Mouse (Mus musculus): ENCODE results near the gene Tbx6. TPM values are rescaled to one million over a fixed set of nuclear protein-coding genes. Genes with fewer than 3 reads are reported as not detected.
A peak's percentile ranks its signal among the peaks of the same experiment; 100 is the strongest.

Tbx6 gene
- polyA plus RNA-seq, 1 experiment = 3.0 TPM

GRCm38 (mm10) chr7:126807405-126807804, 26.1 kb downstream of the Tbx6 start:
- Histone ChIP-seq H3K36me3 (replicated peaks; ENCODE audit: low read length) (peaks cover 22% of the 10 kb centered on the region), H3K4me3 (replicated peaks) (no peak overlapping the region), H3K27me3 (replicated peaks) (peaks cover 6% of the 10 kb centered on the region), H3K9me3 (peaks cover 7% of the 10 kb centered on the region), H3K4me1 (peaks cover 65% of the 10 kb centered on the region)
- TF ChIP-seq FLI1 (IDR thresholded peaks at IDR 0.05; ENCODE audit: low read length) (no peak), GATA1 (IDR thresholded peaks at IDR 0.05; ENCODE audit: borderline replicate concordance, low read length) (no peak)

- Histone ChIP-seq H3K4me1 (peaks cover 57% of the 10 kb centered on the region), H3K27me3 (replicated peaks) (peaks cover 18% of the 10 kb centered on the region), H3K4me3 (replicated peaks) (peak overlapping the region; percentile 94), H3K9me3 (peaks cover 7% of the 10 kb centered on the region), H3K36me3 (replicated peaks; ENCODE audit: low read length) (peaks cover 20% of the 10 kb centered on the region)
- TF ChIP-seq FLI1 (IDR thresholded peaks at IDR 0.05; ENCODE audit: low read length) = no peak
- TF ChIP-seq GATA1 (IDR thresholded peaks at IDR 0.05; ENCODE audit: borderline replicate concordance, low read length) = no peak
Observed at GRCm38 (mm10) chr7:126808703-126809455, 27.6 kb downstream of the Tbx6 start.

- H3K27me3 ChIP-seq (replicated peaks) = peaks cover 23% of the 10 kb centered on the region
- peaks cover 7% of the 10 kb centered on the region for H3K9me3 ChIP-seq
- H3K4me3 ChIP-seq (replicated peaks) = peak overlapping the region; percentile 94
Observed at GRCm38 (mm10) chr7:126809723-126810369, 28.6 kb downstream of the Tbx6 start.

DNA sequence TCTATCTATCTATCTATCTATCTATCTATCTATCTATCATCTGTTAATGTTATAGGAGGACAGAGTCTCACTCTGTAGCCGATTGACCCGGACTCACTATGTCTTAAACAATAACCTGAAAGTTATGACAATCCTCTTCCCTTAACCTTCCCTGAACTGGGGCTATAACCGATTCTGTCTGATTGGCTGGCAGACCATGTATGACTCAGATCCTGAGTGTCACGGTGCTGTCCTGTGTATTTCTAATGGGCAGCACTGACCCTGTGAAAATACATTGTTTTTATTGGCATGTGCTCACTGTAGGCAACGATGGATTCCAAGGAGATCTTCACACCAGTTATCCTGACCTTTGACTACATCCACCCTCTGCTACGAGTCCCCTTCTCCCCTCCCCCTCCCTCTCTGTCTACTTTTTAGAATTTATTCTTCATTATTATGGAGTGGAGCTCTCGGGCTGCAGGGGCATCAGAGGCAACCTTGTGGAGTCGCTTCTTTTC, 34.5 kb downstream of the Tbx6 start:
- TF ChIP-seq GATA1 (IDR thresholded peaks at IDR 0.05; ENCODE audit: borderline replicate concordance, low read length) (no peak), FLI1 (IDR thresholded peaks at IDR 0.05; ENCODE audit: low read length) (no peak)
- peaks cover 20% of the 10 kb centered on the region for H3K4me1 ChIP-seq
- H3K27me3 ChIP-seq (replicated peaks) = peaks cover 42% of the 10 kb centered on the region
- peaks cover 12% of the 10 kb centered on the region for H3K9me3 ChIP-seq
- H3K4me3 ChIP-seq (replicated peaks) = no peak overlapping the region
- H3K36me3 ChIP-seq (replicated peaks; ENCODE audit: low read length) = no peaks in the 10 kb centered on the region

More at GRCm38 (mm10) chr7:126809723-126810369, 28.6 kb downstream of the Tbx6 start:
- peaks cover 55% of the 10 kb centered on the region for H3K4me1 ChIP-seq
- H3K36me3 ChIP-seq (replicated peaks; ENCODE audit: low read length) = peaks cover 16% of the 10 kb centered on the region
- TF ChIP-seq FLI1 (IDR thresholded peaks at IDR 0.05; ENCODE audit: low read length) = no peak
- no peak for TF ChIP-seq GATA1 (IDR thresholded peaks at IDR 0.05; ENCODE audit: borderline replicate concordance, low read length)

DNA sequence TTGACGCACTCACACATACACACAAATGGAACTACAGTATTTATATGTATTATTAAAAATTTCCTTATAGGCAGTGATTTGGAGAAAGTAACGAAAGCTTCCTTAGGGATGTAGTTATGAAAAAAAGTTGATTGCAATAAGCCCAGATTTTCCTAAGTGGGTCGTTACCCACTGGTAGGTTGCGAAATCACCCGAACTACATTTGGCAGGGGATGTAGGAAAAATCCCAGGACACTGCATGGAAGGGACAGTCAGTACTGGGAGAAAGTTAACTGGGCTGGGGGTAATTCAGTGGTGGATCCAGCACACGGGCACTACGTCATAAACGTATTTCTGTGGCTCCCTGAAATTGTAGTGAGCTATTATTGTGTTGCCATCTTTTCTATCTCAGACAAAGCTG, 35.2 kb downstream of the Tbx6 start:
- TF ChIP-seq FLI1 (IDR thresholded peaks at IDR 0.05; ENCODE audit: low read length) (no peak), GATA1 (IDR thresholded peaks at IDR 0.05; ENCODE audit: borderline replicate concordance, low read length) (no peak)
- no peaks in the 10 kb centered on the region for H3K36me3 ChIP-seq (replicated peaks; ENCODE audit: low read length)
- H3K4me1 ChIP-seq = peaks cover 21% of the 10 kb centered on the region
- H3K4me3 ChIP-seq (replicated peaks) = no peak overlapping the region
- peaks cover 12% of the 10 kb centered on the region for H3K9me3 ChIP-seq
- H3K27me3 ChIP-seq (replicated peaks) = peaks cover 42% of the 10 kb centered on the region

- no peak for TF ChIP-seq GATA1 (IDR thresholded peaks at IDR 0.05; ENCODE audit: borderline replicate concordance, low read length)
- TF ChIP-seq FLI1 (IDR thresholded peaks at IDR 0.05; ENCODE audit: low read length) = no peak
- Histone ChIP-seq H3K27me3 (replicated peaks) (peaks cover 37% of the 10 kb centered on the region), H3K9me3 (peaks cover 5% of the 10 kb centered on the region; the same call in 1 of the 2 replicates), H3K4me1 (peaks cover 32% of the 10 kb centered on the region), H3K36me3 (replicated peaks; ENCODE audit: low read length) (no peaks in the 10 kb centered on the region), H3K4me3 (replicated peaks) (no peak overlapping the region)
Observed at GRCm38 (mm10) chr7:126817595-126817994, 36.3 kb downstream of the Tbx6 start.

GRCm38 (mm10) chr7:126818818-126819217, 37.5 kb downstream of the Tbx6 start:
- peaks cover 5% of the 10 kb centered on the region; the same call in 1 of the 2 replicates for H3K9me3 ChIP-seq
- no peaks in the 10 kb centered on the region for H3K36me3 ChIP-seq (replicated peaks; ENCODE audit: low read length)
- TF ChIP-seq FLI1 (IDR thresholded peaks at IDR 0.05; ENCODE audit: low read length) (no peak), GATA1 (IDR thresholded peaks at IDR 0.05; ENCODE audit: borderline replicate concordance, low read length) (no peak)
- H3K4me1 ChIP-seq = peaks cover 35% of the 10 kb centered on the region
- H3K4me3 ChIP-seq (replicated peaks) = no peak overlapping the region
- peaks cover 40% of the 10 kb centered on the region for H3K27me3 ChIP-seq (replicated peaks)

DNA sequence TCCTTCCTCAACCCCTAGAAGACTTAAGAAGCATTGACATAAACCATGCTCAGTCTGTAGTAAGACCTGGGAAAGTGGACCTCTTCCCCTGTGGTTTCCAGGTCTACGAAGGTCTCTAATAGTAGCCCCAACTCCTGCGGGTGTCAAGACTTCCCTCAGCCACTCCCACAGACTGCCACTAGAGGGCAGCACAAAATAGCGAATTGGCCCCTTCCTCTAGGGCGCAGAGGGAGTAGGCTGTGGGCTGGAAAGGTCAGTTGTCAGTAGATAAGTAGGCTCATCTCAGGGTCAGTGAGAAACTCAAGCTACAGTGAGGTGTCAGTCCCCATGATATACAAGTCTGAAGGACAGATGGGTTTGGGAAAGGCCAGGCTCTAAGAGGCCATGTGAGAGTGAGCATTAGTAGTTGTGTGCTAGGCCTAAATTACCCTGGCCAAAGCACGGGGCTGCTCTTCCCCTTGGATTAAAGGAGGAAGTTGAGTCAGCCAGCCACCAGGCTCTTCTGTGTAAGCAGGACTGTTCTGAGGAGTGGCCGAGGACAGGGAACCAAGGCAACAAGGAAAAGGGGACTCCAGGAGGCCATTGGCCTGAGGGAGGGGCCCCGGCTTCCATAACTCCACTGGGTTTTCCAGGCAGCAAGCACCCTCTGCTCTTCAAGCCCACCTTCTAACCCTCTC, 40.7 kb downstream of the Tbx6 start:
- Histone ChIP-seq H3K4me1 (peaks cover 26% of the 10 kb centered on the region), H3K4me3 (replicated peaks) (peak overlapping the region; percentile 3), H3K36me3 (replicated peaks; ENCODE audit: low read length) (no peaks in the 10 kb centered on the region), H3K9me3 (peaks cover 5% of the 10 kb centered on the region; the same call in 1 of the 2 replicates), H3K27me3 (replicated peaks) (peaks cover 59% of the 10 kb centered on the region)
- TF ChIP-seq FLI1 (IDR thresholded peaks at IDR 0.05; ENCODE audit: low read length) (no peak), GATA1 (IDR thresholded peaks at IDR 0.05; ENCODE audit: borderline replicate concordance, low read length) (no peak)

DNA sequence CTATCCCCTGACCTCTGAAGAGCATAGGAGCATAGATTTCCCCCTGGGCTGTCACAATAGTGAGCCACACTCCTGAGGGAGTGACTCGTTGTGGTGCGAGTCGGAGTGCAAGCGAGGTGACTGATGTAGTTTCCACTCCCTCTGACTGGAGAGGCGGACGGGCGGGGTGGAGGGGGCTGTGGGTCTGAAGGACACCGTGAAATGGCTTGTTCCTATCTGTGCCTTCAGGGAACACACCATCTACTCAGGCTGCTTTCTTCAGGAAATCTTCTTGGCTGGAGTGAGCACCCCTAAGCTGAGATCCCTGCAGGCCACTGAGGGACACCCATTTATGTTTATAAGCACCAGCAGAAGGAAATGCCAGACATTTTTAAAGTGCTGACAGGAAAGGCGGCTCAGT, 41.5 kb downstream of the Tbx6 start:
- H3K4me1 ChIP-seq = peaks cover 26% of the 10 kb centered on the region
- no peak for TF ChIP-seq FLI1 (IDR thresholded peaks at IDR 0.05; ENCODE audit: low read length)
- TF ChIP-seq GATA1 (IDR thresholded peaks at IDR 0.05; ENCODE audit: borderline replicate concordance, low read length) = no peak
- peaks cover 5% of the 10 kb centered on the region; the same call in 1 of the 2 replicates for H3K9me3 ChIP-seq
- peaks cover 62% of the 10 kb centered on the region for H3K27me3 ChIP-seq (replicated peaks)
- no peaks in the 10 kb centered on the region for H3K36me3 ChIP-seq (replicated peaks; ENCODE audit: low read length)
- no peak overlapping the region for H3K4me3 ChIP-seq (replicated peaks)

Measured in megakaryocyte, embryonic 14.5 days (primary cell).